Mouse (Mus musculus) midbrain, embryonic 15.5 days (tissue): ENCODE results near the gene Smtn. TPM values are rescaled to one million over a fixed set of nuclear protein-coding genes. Genes with fewer than 3 reads are reported as not detected.

Experiments
- ATAC-seq: fragments of 200-750 bp; cut with Nextera tagmentation; replicated peaks from 2 replicates; pipeline ENCODE4 v1.8.0; 2017; ENCODE audit warnings: moderate TSS enrichment
- H3K27ac ChIP-seq: fragments of 300-500 bp; sonication (generic); 2 replicates; pipeline ENCODE4 v1.5.1; 2015; ENCODE audit warnings: mild to moderate bottlenecking, inconsistent platforms
- H3K27me3 ChIP-seq: fragments of 300-500 bp; sonication (generic); replicated peaks from 2 replicates; pipeline ENCODE4 v1.6.1; 2015; ENCODE audit warnings: inconsistent platforms
- H3K36me3 ChIP-seq: fragments of 300-500 bp; sonication (generic); replicated peaks from 2 replicates; pipeline ENCODE4 v1.6.1; 2015; ENCODE audit warnings: inconsistent platforms
- H3K4me1 ChIP-seq: fragments of 300-500 bp; sonication (generic); 2 replicates; pipeline ENCODE4 v1.6.1; 2015; ENCODE audit warnings: inconsistent platforms
- H3K4me2 ChIP-seq: fragments of 300-500 bp; sonication (generic); 2 replicates; pipeline ENCODE4 v1.6.1; 2015; ENCODE audit warnings: inconsistent platforms, mild to moderate bottlenecking, moderate library complexity
- H3K4me3 ChIP-seq: fragments of 300-500 bp; sonication (generic); 2 replicates; pipeline ENCODE4 v1.5.1; 2015; ENCODE audit warnings: mild to moderate bottlenecking, inconsistent platforms
- H3K9ac ChIP-seq: fragments of 300-500 bp; sonication (generic); 2 replicates; pipeline ENCODE4 v1.6.1; 2015; ENCODE audit warnings: mild to moderate bottlenecking, inconsistent platforms
- H3K9me3 ChIP-seq: fragments of 300-500 bp; sonication (generic); 2 replicates; pipeline ENCODE4 v1.6.1; 2016; ENCODE audit warnings: inconsistent platforms
- WGBS: fragments of 180-500 bp; shearing (Covaris S2); methylation state at CpG from one replicate; pipeline ENCODE4 v1.1.7; 2015; ENCODE audit warnings: mixed read lengths; 5-methylcytosine and 5-hydroxymethylcytosine counted together
- polyA plus RNA-seq: library from polyadenylated mRNA; unstranded; fragments of >200 nt; fragmentation: Nextera tagmentation; extraction: Ambion mirVana; gene quantifications from 2 replicates; pipeline ENCODE4 v1.2.1, GENCODE M21; 2015

The Smtn gene
- polyA plus RNA-seq, 1 experiment from 2014 or later, result 17.9 TPM

GRCm38 (mm10) chr11:3489036-3489435, 51.4 kb downstream of the Smtn start:
- H3K9ac ChIP-seq, result no peak overlapping the region
- 84% methylated on average over 5 of the region's 5 CpGs for WGBS
- no peaks in the 10 kb centered on the region for H3K36me3 ChIP-seq
- no peaks in the 10 kb centered on the region for H3K4me1 ChIP-seq
- no peak overlapping the region for H3K4me2 ChIP-seq
- no peak overlapping the region for H3K4me3 ChIP-seq
- no peaks in the 10 kb centered on the region for H3K27me3 ChIP-seq
- ATAC-seq, result no peak
- no peak overlapping the region for H3K27ac ChIP-seq
- no peaks in the 10 kb centered on the region for H3K9me3 ChIP-seq

DNA sequence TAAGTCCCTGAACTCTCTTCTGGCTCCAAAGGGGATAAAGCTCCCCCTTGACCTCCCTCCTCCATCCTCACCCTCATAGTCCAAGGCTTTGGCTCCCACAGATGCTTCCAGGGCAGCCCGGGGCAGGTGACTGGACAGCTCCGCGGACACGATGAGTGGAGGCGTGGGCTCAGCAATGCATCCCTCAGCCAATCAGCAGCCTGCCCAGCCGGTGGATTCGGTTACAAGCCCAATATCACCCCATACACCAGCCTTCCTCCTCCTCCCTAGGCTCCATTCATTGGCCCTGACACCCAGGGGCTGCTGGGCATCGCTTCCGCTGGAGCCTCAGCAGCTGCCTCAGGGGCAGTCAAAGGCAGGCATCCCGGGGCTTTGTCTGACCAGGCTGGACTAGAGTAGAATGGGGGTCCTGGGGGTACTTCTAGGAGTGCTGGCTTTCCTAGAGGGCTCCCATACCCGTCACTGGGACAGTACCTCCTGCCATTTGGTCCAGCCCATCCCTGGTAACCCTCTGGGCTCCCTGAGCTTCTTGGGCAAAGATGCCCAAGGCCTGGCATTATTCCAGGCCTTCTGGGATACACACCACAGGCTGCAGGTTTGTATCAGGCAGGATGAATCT, 52.4 kb downstream of the Smtn start, which contains the start of gene Pla2g3:
Gene Pla2g3 (plus strand): TSS at position 333 of the 619 bp plus-strand sequence.
- Histone ChIP-seq H3K27ac (no peak within 1 kb of the TSS), H3K9me3 (no peaks in the 10 kb centered on the region), H3K4me2 (no peak within 1 kb of the TSS), H3K9ac (no peak within 1 kb of the TSS), H3K4me3 (no peak within 1 kb of the TSS), H3K4me1 (no peaks in the 10 kb centered on the region), H3K36me3 (no peaks in the 10 kb centered on the region), H3K27me3 (no peaks in the 10 kb centered on the region)
- ATAC-seq, result no peak
- WGBS, result 21% methylated on average over 11 of the region's 11 CpGs

- Histone ChIP-seq H3K36me3 (no peaks in the 10 kb centered on the region), H3K27me3 (no peaks in the 10 kb centered on the region), H3K9me3 (no peaks in the 10 kb centered on the region), H3K4me1 (no peaks in the 10 kb centered on the region), H3K4me3 (no peak overlapping the region), H3K9ac (no peak overlapping the region), H3K27ac (no peak overlapping the region), H3K4me2 (no peak overlapping the region)
- no peak for ATAC-seq
- 75% methylated on average over 7 of the region's 7 CpGs for WGBS
These were observed 54.1 kb downstream of the Smtn start for GRCm38 (mm10) chr11:3486349-3486748.

DNA sequence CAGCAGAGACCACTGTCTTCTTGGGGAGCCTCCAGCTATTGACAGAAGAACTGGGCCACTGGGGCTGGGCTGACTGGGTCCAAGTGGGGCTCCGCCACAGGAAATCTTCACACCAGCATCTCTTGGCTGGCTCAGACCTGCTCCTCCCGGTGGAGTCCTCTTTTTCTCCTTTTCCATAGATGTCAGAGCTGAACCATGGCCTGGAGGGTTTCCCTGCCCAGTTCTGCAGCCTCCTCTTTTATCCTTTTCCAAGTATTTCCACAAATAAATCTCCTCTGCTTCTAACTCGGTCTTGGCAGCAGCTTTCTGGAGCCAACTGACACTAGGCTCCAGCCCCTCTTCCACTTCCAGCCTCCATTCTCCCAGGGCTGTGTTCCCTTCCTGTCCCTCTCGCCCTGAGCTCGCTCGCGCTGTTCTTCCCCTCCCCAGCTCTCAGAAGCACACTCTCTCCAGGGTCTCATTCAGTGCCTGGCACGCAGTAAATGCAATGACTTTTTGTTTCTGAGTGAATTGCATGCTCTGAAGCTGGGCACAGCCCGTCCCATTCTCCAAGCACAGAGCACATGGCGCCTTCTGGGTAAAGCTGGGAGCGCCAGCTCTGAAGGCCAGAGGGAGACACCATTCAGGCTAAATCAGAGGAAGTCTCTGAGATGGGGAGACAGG, 56.3 kb downstream of the Smtn start:
- H3K4me2 ChIP-seq, result no peak overlapping the region
- WGBS, result 57% methylated on average over 11 of the region's 11 CpGs
- no peaks in the 10 kb centered on the region for H3K9me3 ChIP-seq
- ATAC-seq, result no peak
- no peaks in the 10 kb centered on the region for H3K4me1 ChIP-seq
- no peak overlapping the region for H3K4me3 ChIP-seq
- no peaks in the 10 kb centered on the region for H3K36me3 ChIP-seq
- H3K27me3 ChIP-seq, result no peaks in the 10 kb centered on the region
- no peak overlapping the region for H3K9ac ChIP-seq
- H3K27ac ChIP-seq, result 0 out of 2 replicates have a peak overlapping the region, but pooled peaks have one; percentile 11

GRCm38 (mm10) chr11:3475489-3475888, 64.9 kb downstream of the Smtn start:
- no peak overlapping the region for H3K4me3 ChIP-seq
- ATAC-seq, result no peak
- no peaks in the 10 kb centered on the region for H3K27me3 ChIP-seq
- H3K9me3 ChIP-seq, result no peaks in the 10 kb centered on the region
- no peaks in the 10 kb centered on the region for H3K4me1 ChIP-seq
- H3K36me3 ChIP-seq, result no peaks in the 10 kb centered on the region
- no peak overlapping the region for H3K9ac ChIP-seq
- H3K27ac ChIP-seq, result no peak overlapping the region
- no peak overlapping the region for H3K4me2 ChIP-seq

GRCm38 (mm10) chr11:3474480-3475115, 65.8 kb downstream of the Smtn start:
- H3K4me1 ChIP-seq, result no peaks in the 10 kb centered on the region
- H3K9ac ChIP-seq, result no peak overlapping the region
- ATAC-seq, result no peak
- H3K27ac ChIP-seq, result no peak overlapping the region
- no peak overlapping the region for H3K4me3 ChIP-seq
- H3K9me3 ChIP-seq, result no peaks in the 10 kb centered on the region
- H3K4me2 ChIP-seq, result no peak overlapping the region
- H3K36me3 ChIP-seq, result no peaks in the 10 kb centered on the region
- H3K27me3 ChIP-seq, result no peaks in the 10 kb centered on the region
- WGBS, result 89% methylated on average over 7 of the region's 7 CpGs

GRCm38 (mm10) chr11:3472484-3472883, 67.9 kb downstream of the Smtn start:
- H3K9ac ChIP-seq, result no peak overlapping the region
- ATAC-seq, result 0 out of 2 replicates have a peak, but pooled peaks have one; percentile 45
- H3K4me2 ChIP-seq, result no peak overlapping the region
- no peaks in the 10 kb centered on the region for H3K4me1 ChIP-seq
- H3K36me3 ChIP-seq, result no peaks in the 10 kb centered on the region
- no peaks in the 10 kb centered on the region for H3K27me3 ChIP-seq
- 27% methylated on average over 1 of the region's 1 CpGs for WGBS
- H3K4me3 ChIP-seq, result no peak overlapping the region
- no peaks in the 10 kb centered on the region for H3K9me3 ChIP-seq
- H3K27ac ChIP-seq, result no peak overlapping the region

DNA sequence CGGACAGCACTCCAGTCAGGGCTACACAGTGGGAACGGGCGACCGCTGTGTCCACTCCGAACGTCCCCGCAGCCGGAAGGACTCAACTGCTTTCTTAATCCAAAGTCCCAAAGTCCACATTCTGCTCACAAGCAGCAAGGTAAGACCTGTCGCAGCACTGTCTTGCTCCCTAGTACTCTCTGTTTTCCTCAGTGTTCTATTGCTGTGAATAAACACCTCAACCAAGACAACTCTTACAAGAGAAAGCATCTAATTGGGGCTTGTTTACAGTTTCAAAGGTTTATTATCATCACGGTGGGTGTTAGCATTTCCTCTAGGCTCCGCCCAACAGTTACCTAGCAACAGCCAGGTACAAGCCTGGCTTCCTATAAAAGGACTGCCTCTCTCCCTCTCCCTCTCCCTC, 69.0 kb downstream of the Smtn start:
- no peak overlapping the region for H3K4me3 ChIP-seq
- H3K36me3 ChIP-seq, result no peaks in the 10 kb centered on the region
- no peaks in the 10 kb centered on the region for H3K27me3 ChIP-seq
- no peak for ATAC-seq
- H3K9ac ChIP-seq, result no peak overlapping the region
- H3K27ac ChIP-seq, result no peak overlapping the region
- H3K9me3 ChIP-seq, result no peaks in the 10 kb centered on the region
- H3K4me1 ChIP-seq, result no peaks in the 10 kb centered on the region
- H3K4me2 ChIP-seq, result no peak overlapping the region
- 25% methylated on average over 11 of the region's 11 CpGs for WGBS

Other genes with a start within 250 kb of the Smtn start
- 26.5 and 26.6 TPM in 2 replicates for gene Pik3ip1, start 210.2 kb downstream of the Smtn start, polyA plus RNA-seq
- 173 and 193 TPM in 2 replicates for gene Limk2, start 131.4 kb downstream of the Smtn start, polyA plus RNA-seq
- gene Rnf185, start 88.2 kb downstream of the Smtn start, polyA plus RNA-seq, result 47.2 and 48.2 TPM in 2 replicates
- gene Pla2g3, start 52.3 kb downstream of the Smtn start, polyA plus RNA-seq, result 1.3 TPM in 2 replicates
- gene Inpp5j, start 35.8 kb downstream of the Smtn start, polyA plus RNA-seq, result 7.5 and 7.9 TPM in 2 replicates
- gene Selenom, start 25.9 kb downstream of the Smtn start, polyA plus RNA-seq, result 72.7 and 75.6 TPM in 2 replicates
- 39.5 and 42.5 TPM in 2 replicates for gene Morc2a, start 108.6 kb upstream of the Smtn start, polyA plus RNA-seq